11 mouse cellular contexts compared by ENCODE assay signal in the genomic region with DNA sequence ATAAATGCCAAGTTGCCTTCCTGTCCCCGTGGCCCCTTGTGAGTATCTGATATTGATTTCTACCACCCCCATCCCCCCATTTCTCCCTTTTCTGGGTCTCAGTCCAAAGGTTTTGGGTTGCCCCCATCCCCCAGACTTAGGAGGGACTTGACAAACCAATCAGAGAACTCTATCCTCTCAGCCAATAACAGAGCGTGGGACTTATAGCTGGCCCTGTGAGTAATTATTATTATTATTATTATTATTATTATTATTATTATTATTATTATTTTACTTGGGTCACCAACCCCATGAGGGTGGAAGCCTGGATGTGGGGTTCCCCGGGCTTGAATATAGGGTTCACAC. TPM values are rescaled to one million over a fixed set of nuclear protein-coding genes. Genes with fewer than 3 reads are reported as not detected.
DNase-seq lines count a peak whose midpoint lies in the region; ATAC-seq lines count a peak whose summit lies in the region.
"Had no signal": no experiment of that assay in that cellular context is flagged by ENCODE, and none has a peak within 500 bp of the region (broad histone marks: within the 10 kb centered on the region; RNA-seq: fewer than 3 reads in every experiment).

No protein-coding gene starts in this region.

- peak overlapping the region; percentile 52 for H3K4me2 ChIP-seq in heart, embryonic 14.5 days (ENCODE audit: low read length)
- H3K4me2 ChIP-seq in lung, embryonic 16.5 days (ENCODE audit: low read depth, low read length), result peak overlapping the region; percentile 39
- peak overlapping the region; percentile 28 for H3K4me2 ChIP-seq in limb, embryonic 11.5 days (ENCODE audit: low read depth, severe bottlenecking)
- H3K4me2 ChIP-seq in stomach, embryonic 14.5 days (replicated peaks; ENCODE audit: low read depth, low read length), result peak overlapping the region; percentile 31; the same call in 1 of the 2 replicates

- H3K4me3 ChIP-seq in heart, embryonic 14.5 days (ENCODE audit: control insufficient read depth in 1 of 2, insufficient read depth in 1 of 2, low read depth in 1 of 2, low read length in 2 of 2), result no peak overlapping the region
- H3K4me3 ChIP-seq in lung, embryonic 16.5 days (ENCODE audit: low read length), result no peak overlapping the region; the same call in 1 of the 2 replicates
- no peak overlapping the region for H3K4me3 ChIP-seq in limb, embryonic 11.5 days (ENCODE audit: low read depth, low read length)
- H3K4me3 ChIP-seq in stomach, embryonic 14.5 days (ENCODE audit: low read depth, low read length), result no peak overlapping the region

- H3K27me3 ChIP-seq in heart, embryonic 14.5 days (ENCODE audit: control insufficient read depth, insufficient read depth, low read length), result no peaks in the 10 kb centered on the region
- no peaks in the 10 kb centered on the region for H3K27me3 ChIP-seq in lung, embryonic 16.5 days (ENCODE audit: control insufficient read depth, insufficient read depth, low read depth, low read length)
- no peaks in the 10 kb centered on the region for H3K27me3 ChIP-seq in limb, embryonic 11.5 days (ENCODE audit: control insufficient read depth, insufficient read depth, low read length)
- no peaks in the 10 kb centered on the region for H3K27me3 ChIP-seq in stomach, embryonic 14.5 days (ENCODE audit: control insufficient read depth, insufficient read depth, low read length)

- H3K27ac ChIP-seq in heart, embryonic 14.5 days (replicated peaks in 1 of 2; ENCODE audit: control insufficient read depth in 1 of 2, insufficient read depth in 1 of 2, low read depth in 2 of 2, low read length in 2 of 2), result peak overlapping the region in 1 of 2 experiments; percentile 78; a peak in 3 of 4 replicates
- H3K27ac ChIP-seq in lung, embryonic 16.5 days (ENCODE audit: low read length), result peak overlapping the region; percentile 94
- peak overlapping the region; percentile 92 for H3K27ac ChIP-seq in limb, embryonic 11.5 days (replicated peaks; ENCODE audit: low read depth, low read length)
- H3K27ac ChIP-seq in stomach, embryonic 14.5 days (ENCODE audit: low read length), result peak overlapping the region; percentile 83

- H3K9ac ChIP-seq in heart, embryonic 14.5 days (ENCODE audit: low read length), result peak overlapping the region; percentile 57; the same call in 1 of the 2 replicates
- peak overlapping the region; percentile 64 for H3K9ac ChIP-seq in lung, embryonic 16.5 days (ENCODE audit: low read length)
- H3K9ac ChIP-seq in limb, embryonic 11.5 days (ENCODE audit: low read length), result no peak overlapping the region
- H3K9ac ChIP-seq in stomach, embryonic 14.5 days (replicated peaks; ENCODE audit: low read depth, low read length), result no peak overlapping the region

- no peak for DNase-seq in heart, postnatal 14 days
- DNase-seq in lung, postnatal 36 days, result no peak
- DNase-seq in limb, embryonic 11.5 days (ENCODE audit: low spot score), result no peak
- no peak for DNase-seq in cerebellum, postnatal 14 days
- no peak for DNase-seq in ovary, postnatal 10 days (ENCODE audit: low spot score)
- DNase-seq: thymus, postnatal 36 days had no signal

- H3K9me3 ChIP-seq in heart, embryonic 14.5 days (ENCODE audit: control insufficient read depth, low read length), result no peaks in the 10 kb centered on the region
- H3K9me3 ChIP-seq in lung, embryonic 16.5 days (ENCODE audit: control insufficient read depth, low read length), result no peaks in the 10 kb centered on the region
- no peaks in the 10 kb centered on the region for H3K9me3 ChIP-seq in limb, embryonic 11.5 days (ENCODE audit: control insufficient read depth, low read length)
- H3K9me3 ChIP-seq in stomach, embryonic 14.5 days (ENCODE audit: control insufficient read depth, low read depth, low read length), result no peaks in the 10 kb centered on the region

- intact Hi-C loops in heart, postnatal 14 days (cut with DNase I), result loop anchor here (2.0 kb wide), 1 partner anchor 22 kb away; no protein-coding TSS in a partner anchor

- peaks cover 25 to 45% of the 10 kb centered on the region in 2 experiments for H3K4me1 ChIP-seq in heart, embryonic 14.5 days (ENCODE audit: control insufficient read depth in 2 of 2, insufficient read depth in 2 of 2, low read length in 2 of 2)
- H3K4me1 ChIP-seq in lung, embryonic 16.5 days (replicated peaks; ENCODE audit: control insufficient read depth, insufficient read depth, low read length), result peaks cover 47% of the 10 kb centered on the region
- H3K4me1 ChIP-seq in limb, embryonic 11.5 days (ENCODE audit: control insufficient read depth, insufficient read depth, low read length), result peaks cover 51% of the 10 kb centered on the region
- peaks cover 26% of the 10 kb centered on the region for H3K4me1 ChIP-seq in stomach, embryonic 14.5 days (ENCODE audit: control insufficient read depth, insufficient read depth, low read length)

- ATAC-seq in heart, embryonic 14.5 days (ENCODE audit: insufficient number of reproducible peaks, insufficient read depth, low FRiP score, low read depth), result no peak
- no peak for ATAC-seq in lung, embryonic 16.5 days (ENCODE audit: low read depth)
- ATAC-seq in limb, embryonic 11.5 days (ENCODE audit: insufficient number of reproducible peaks, low FRiP score, low TSS enrichment, low read depth), result no peak
- no peak for ATAC-seq in stomach, embryonic 14.5 days (ENCODE audit: insufficient number of reproducible peaks, insufficient read depth, low FRiP score, low read depth)
- ATAC-seq: CD4-positive, CD25-positive, alpha-beta regulatory T cell, adult 4 months; forebrain, embryonic 16.5 days had no signal

- H3K36me3 ChIP-seq in heart, embryonic 14.5 days (ENCODE audit: control insufficient read depth, insufficient read depth, low read length), result no peaks in the 10 kb centered on the region
- no peaks in the 10 kb centered on the region for H3K36me3 ChIP-seq in lung, embryonic 16.5 days (ENCODE audit: control insufficient read depth, insufficient read depth, low read length)
- H3K36me3 ChIP-seq in limb, embryonic 11.5 days (ENCODE audit: control insufficient read depth, insufficient read depth, low read length), result no peaks in the 10 kb centered on the region
- H3K36me3 ChIP-seq in stomach, embryonic 14.5 days (ENCODE audit: control insufficient read depth, insufficient read depth, low read length), result no peaks in the 10 kb centered on the region

- 52% methylated on average over 3 of the region's 3 CpGs for WGBS in heart, embryonic 14.5 days
- 45% methylated on average over 3 of the region's 3 CpGs for WGBS in lung, embryonic 16.5 days
- 28% methylated on average over 3 of the region's 3 CpGs for WGBS in limb, embryonic 11.5 days
- WGBS in stomach, embryonic 14.5 days, result 61% methylated on average over 3 of the region's 3 CpGs

RNA-seq across cellular contexts. Expression of gene Snai1, which starts 27.3 kb away (rescaled TPM):
- polyA plus RNA-seq in heart, embryonic 14.5 days (2014; fragmentation: Nextera tagmentation; extraction: Ambion mirVana), result 11.8 and 12.5 TPM in 2 replicates
- 1 to 10 TPM; 3.0 to 3.1 TPM for total RNA-seq in heart, postnatal 14 days (2021)
- 120 and 130 TPM in 2 replicates for polyA plus RNA-seq in lung, embryonic 16.5 days (2015; fragmentation: Nextera tagmentation; extraction: Ambion mirVana)
- polyA plus RNA-seq in limb, embryonic 11.5 days (2014; fragmentation: Nextera tagmentation; extraction: Ambion mirVana), result 102 and 104 TPM in 2 replicates
- 11.6 and 12.9 TPM in 2 replicates for polyA plus RNA-seq in stomach, embryonic 14.5 days (2014; fragmentation: Nextera tagmentation; extraction: Ambion mirVana)

Comparison
In these comparisons a context has a peak if more than half of its experiments do, and no peak if none do; other contexts are left out.
1. H3K9ac ChIP-seq: peak in heart, embryonic 14.5 days (single experiment) and lung, embryonic 16.5 days (single experiment); none in limb, embryonic 11.5 days (single experiment) and stomach, embryonic 14.5 days (single experiment).
2. Peak in every context shown above with its lines, with median percentiles within 50 percentile points of each other: H3K4me2 ChIP-seq.